Mouse (Mus musculus) heart, adult 8-10 months (tissue): ENCODE measurements at regions not wholly inside any gene's neighbourhood (a gene's known extent, or its start where the extent isn't known, plus 50 kb on each side); places are given as distances from the start of the nearest gene placed in this dataset.

Experiments used
- DNase-seq: peaks from one replicate; pipeline ENCODE4 v3.0.0; 2022; ENCODE audit warnings: low spot score

GRCm38 (mm10) chr13:107641926-107642657, 402.2 kb upstream of the Smim15 start:
- DNase-seq: no peak

GRCm38 (mm10) chr13:107639620-107640019, 404.6 kb upstream of the Smim15 start:
- no peak for DNase-seq

- no peak for DNase-seq
Measured at GRCm38 (mm10) chr13:107637269-107637668, 407.0 kb upstream of the Smim15 start.

- no peak for DNase-seq
Measured at GRCm38 (mm10) chr13:107635114-107635513, 409.1 kb upstream of the Smim15 start.

- no peak for DNase-seq
Measured at GRCm38 (mm10) chr13:107627073-107627472, 417.2 kb upstream of the Smim15 start.

DNA sequence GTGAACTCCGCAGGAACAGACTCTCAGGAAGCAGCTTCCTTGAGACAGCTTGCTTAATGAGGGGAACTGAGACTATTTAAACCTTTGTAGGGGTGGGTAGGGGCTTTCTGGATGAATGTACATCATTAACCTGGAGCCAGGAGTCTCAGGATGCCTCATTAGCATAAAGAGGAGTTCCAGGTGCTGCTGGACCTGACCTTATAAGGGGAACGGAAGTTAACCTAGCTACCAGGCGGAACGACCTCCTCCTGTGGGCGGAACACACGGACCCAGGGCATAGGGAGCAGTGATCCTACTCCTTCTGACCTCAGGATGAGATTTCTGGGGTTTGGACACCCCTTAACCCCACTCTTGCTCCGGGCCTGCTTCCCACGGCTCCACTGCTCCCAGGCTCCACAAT, 417.6 kb upstream of the Smim15 start:
- DNase-seq: no peak

GRCm38 (mm10) chr13:107621337-107621736, 422.9 kb upstream of the Smim15 start:
- no peak for DNase-seq

GRCm38 (mm10) chr13:107620887-107621286, 423.4 kb upstream of the Smim15 start:
- no peak for DNase-seq

- DNase-seq: no peak
Measured at GRCm38 (mm10) chr13:107620210-107620609, 424.0 kb upstream of the Smim15 start.

DNA sequence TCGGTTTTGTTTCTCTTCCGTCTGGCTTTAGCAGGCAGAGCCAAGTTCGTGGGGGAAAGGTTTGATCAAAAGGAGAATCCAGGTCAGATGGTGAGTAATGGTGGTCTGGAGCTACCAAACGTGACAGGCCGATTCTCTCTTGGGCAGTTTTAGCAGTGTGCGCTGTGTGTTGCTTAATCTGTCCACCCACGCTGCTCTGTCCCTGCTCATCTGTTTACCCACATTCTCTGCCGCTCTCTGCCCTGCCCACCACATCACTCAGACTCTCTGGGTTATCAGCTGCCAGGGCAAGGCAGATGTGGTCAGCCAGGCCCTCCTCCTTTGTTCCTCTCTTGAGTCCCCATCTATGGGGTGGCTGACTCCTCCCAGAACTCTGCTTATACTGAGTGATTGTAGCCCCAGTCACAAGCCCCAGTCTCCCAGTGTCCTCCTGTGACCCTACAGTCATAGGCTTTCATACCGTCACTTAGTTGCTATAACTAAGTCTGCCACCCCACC, 424.8 kb upstream of the Smim15 start:
- no peak for DNase-seq

DNA sequence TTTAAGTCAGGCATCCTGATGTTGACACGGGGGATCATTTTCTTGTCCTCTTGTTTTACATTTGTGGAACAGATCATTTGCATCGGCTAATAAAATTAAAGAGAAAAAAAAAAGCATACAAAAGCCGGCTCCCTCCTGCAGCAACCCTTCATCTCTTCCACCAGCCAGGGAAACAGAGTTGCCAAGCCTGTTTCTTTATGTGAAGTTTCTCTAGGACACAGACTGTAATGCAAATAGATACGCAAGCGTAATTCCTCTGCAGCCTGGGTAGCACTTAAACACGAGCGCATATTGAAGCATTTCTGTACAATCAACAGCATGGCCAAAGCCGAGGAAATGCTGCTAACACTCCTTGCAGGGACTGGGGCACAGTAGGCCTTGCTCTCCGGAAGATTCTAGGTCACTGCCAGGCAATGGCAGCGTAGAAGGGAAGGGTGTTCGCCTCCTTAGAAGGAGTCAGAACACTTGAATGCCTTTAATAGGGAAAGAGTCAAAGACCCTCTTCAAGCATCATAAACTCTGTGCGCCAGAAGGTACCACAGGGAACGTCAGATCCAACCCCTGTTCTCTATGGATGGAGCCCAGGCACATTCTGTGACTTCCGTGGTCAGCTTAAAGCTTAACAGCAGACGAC, 425.3 kb upstream of the Smim15 start:
- no peak for DNase-seq

DNA sequence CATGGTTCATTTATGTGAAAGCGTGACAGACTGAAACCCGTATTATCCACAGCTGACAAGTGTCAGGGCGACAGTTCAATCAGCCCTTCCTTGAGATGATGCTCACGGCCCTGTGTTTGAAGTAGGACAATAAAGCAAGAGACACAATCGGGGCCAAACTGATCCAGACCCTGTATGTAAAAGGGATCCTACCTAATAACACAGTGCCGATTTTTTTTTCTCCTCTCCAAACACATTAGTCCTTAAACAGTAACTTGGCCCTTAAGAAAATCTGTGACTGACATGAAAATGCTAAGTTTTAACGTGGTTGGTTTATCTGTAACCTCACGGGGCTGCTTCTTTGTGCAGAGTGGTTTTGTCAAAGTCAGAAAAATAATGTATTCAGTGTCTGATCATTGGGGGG, 425.9 kb upstream of the Smim15 start:
- no peak for DNase-seq

- no peak for DNase-seq
Measured at GRCm38 (mm10) chr13:107617582-107617981, 426.7 kb upstream of the Smim15 start.

- DNase-seq: no peak
Measured at GRCm38 (mm10) chr13:107616775-107617174, 427.5 kb upstream of the Smim15 start.

DNA sequence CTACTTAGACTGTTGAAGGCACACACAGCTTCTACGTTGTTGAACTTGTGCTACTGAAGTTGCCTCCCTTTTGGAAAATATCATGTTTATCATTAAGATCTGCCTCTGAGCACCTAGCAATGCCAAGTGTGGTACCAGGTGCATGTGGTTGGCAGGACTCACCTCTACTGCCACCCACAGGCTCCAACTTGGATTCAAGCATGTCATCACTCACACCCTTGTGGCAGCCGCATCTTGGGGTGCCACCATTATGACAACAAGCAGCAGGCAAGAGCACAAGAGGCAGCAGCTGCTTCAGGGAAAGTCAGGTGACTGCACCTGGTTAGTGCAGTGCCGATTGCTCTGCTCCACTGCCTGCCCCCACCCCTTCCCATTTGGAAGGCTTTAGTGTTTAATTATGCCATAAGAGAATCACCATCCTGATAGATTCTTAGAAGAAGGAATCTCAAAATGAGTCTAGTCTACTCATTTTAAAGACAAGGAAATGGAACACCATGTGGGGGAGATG, 435.2 kb upstream of the Smim15 start:
- no peak for DNase-seq

DNA sequence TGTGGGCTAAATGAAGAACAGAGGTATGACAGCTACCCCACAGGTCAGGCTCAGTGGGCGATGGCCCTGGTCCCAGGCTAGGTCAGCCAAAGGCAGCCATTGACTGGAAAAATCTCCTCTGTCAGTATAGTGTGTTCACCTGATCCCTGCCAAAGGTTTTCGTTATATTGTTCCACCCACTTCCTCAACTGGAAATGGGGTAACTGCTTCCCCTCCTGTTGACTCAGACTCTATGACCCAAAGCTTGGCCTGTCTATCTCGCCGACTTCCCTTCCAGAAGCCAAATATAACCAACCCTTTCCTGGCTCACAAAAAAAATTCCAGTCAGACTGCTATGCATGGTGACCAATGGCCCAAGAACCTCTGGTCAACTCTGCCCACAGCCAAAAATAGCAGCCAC, 437.0 kb upstream of the Smim15 start:
- peak; percentile 84 for DNase-seq

- no peak for DNase-seq
Measured at GRCm38 (mm10) chr13:107602149-107602548, 442.1 kb upstream of the Smim15 start.

GRCm38 (mm10) chr13:107601132-107601439, 443.2 kb upstream of the Smim15 start:
- no peak for DNase-seq

DNA sequence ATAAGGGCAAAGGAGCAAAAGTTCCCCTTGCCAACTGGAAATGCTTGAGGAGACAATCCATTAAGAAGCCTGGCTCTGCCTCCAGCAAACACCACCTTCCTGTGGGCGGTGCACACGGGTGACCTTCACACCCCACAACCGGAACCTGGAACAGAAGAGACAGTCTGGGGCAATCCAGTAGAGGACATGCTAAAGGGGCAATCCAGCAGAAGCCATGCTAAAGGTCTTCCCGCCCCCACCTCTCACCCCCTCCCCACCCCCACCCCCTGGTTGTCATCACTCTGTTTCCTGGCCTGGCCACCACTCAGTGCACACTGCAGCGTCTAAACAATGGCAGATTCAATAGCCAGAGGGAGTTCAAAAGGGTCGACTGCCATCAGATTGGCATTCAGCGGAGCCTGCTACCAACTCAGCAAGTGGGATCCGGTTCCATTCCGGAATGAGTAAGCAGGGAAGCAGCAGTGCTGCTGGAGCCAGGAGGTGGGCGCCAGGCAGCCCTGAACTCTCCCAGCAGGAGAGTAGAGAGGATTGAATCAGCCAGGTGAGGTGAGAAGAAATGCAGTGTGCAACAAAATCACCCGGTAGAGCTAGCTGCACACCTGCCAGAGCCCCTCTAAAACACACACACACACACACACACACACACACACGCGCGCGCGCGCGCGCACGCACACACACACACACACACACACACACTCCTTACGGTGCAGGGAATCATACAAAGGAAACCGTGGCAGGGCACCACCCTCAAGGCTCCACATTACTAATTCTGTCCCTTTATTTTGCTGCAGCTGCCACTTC, 443.7 kb upstream of the Smim15 start:
- peak; percentile 13 for DNase-seq

- DNase-seq: no peak
Measured at GRCm38 (mm10) chr13:107599094-107599644, 445.1 kb upstream of the Smim15 start.

DNA sequence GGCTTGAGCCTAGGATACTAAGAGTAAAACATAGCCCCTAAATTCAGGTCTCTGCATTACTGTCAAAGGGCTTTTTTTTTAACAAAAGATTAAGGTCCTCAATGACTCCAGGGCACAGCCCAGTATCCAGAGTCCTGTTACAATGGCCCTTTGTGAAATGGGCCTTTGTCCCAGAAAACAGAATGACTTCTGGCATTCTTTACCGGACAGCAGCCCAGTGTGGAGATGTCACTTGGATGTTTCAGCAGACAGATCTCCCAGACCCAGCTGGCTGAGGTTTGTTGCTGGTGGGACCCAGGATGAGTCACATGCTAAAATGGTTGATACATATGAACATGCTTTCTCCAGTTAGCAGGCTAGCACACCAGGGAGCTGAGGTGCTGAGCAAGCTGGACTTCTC, 445.9 kb upstream of the Smim15 start:
- no peak for DNase-seq

DNA sequence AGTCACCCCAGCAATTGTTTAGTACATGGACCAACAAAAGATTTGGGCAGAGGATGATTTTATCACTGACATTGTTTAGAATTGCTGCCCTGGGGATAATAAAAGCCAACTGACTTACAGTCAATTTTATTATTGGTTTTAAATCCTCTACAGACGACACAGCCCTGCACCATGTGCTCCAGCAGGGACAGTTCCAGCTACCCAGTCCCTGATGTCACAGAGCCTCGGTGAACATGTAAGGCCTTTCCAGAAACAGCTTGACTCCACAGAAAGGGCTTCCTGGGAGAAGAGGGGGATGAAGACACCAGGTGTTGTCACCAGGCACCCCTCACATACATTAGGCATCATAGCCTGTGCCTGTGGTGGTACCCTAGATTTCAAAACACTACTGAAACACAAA, 447.0 kb upstream of the Smim15 start:
- DNase-seq: no peak
